Mouse (Mus musculus) megakaryocyte, embryonic 14.5 days (primary cell): ENCODE measurements around the gene Atp2b2. TPM values are rescaled to one million over a fixed set of nuclear protein-coding genes. Genes with fewer than 3 reads are reported as not detected.

ENCODE experiments used
- H3K27me3 ChIP-seq: replicated peaks from 2 replicates; pipeline ENCODE3; 2012; ENCODE audit warnings: inconsistent platforms
- H3K36me3 ChIP-seq: replicated peaks from 2 replicates; pipeline ENCODE3; 2012; ENCODE audit warnings: low read length, inconsistent platforms, mixed read lengths
- H3K4me1 ChIP-seq: 2 replicates; pipeline ENCODE4 v1.6.1; 2012; ENCODE audit warnings: inconsistent platforms
- H3K4me3 ChIP-seq: replicated peaks from 2 replicates; pipeline ENCODE3; 2012; ENCODE audit warnings: moderate library complexity, mild to moderate bottlenecking, inconsistent platforms
- H3K9me3 ChIP-seq: 2 replicates; pipeline ENCODE4 v1.6.1; 2012; ENCODE audit warnings: inconsistent platforms
- FLI1 ChIP-seq: IDR thresholded peaks from 2 replicates; pipeline ENCODE4 v1.6.1; 2012; ENCODE audit warnings: low read length, inconsistent platforms, mixed read lengths
- GATA1 ChIP-seq: IDR thresholded peaks from 3 replicates; pipeline ENCODE4 v1.6.1; 2012; ENCODE audit warnings: mixed read lengths, low read length, inconsistent platforms, borderline replicate concordance
- polyA plus RNA-seq: library from polyadenylated mRNA; stranded (reverse); fragments of >175 nt; gene quantifications from 2 replicates; pipeline ENCODE4 v1.2.3, GENCODE M21; 2012; ENCODE audit warnings: low replicate concordance; ENCODE audit not compliant: insufficient read depth

Gene Atp2b2
- polyA plus RNA-seq, 1 experiment = not detected

DNA sequence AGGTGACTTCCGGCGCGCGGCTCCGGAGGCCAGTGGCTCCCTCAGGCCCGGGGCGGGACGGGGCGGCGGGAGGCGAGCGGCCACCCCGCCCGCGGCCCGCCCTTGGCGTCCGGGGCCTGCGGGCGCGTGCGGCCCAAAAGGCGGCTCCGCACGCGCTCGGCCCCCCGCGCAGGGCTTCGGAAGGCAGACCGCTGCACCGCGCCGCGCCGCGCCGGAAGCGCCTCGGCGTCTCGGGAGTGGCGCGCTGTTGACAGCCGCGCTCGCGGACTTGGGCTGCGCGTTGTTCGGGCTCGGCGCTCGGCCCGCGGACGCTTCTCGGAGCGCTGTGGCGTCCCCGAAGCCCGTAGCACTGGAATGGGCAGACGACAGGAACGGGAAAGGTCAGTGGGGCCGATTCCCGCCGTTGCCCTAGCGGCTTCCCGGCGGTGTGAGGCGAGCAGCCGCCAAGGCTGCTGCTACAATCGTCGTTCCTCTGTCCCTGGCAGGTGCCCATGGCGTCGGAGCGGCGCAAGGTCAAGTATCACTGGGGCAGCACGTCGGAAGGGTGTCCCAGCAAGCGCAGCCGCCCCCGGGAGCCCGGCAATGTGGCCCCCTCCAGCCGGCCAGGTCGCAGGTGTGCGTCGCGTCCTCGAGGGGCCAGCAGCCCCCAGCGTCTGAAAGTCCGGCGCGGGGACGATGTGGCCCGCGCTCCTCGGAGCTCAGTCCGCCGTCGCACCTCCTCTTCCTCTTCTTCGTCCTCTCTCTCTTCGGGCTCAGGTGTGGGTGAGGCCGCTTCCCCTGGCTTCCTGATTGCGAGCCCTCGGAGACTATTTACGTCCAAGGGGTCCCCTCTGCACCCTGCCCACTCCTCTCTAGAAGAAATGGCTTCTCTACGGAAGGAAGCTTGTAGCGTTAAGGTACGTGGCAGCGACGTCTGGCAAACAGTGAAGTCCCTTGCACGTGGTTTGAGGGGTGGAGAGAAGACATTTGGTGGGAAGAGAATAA is 344.9 kb downstream of the Atp2b2 start:
- Histone ChIP-seq H3K27me3 (no peaks in the 10 kb centered on the region), H3K4me1 (peaks cover 82% of the 10 kb centered on the region), H3K4me3 (peak overlapping the region; percentile 98), H3K9me3 (no peaks in the 10 kb centered on the region), H3K36me3 (peaks cover 45% of the 10 kb centered on the region)
- TF ChIP-seq GATA1 (no peak), FLI1 (no peak)

DNA sequence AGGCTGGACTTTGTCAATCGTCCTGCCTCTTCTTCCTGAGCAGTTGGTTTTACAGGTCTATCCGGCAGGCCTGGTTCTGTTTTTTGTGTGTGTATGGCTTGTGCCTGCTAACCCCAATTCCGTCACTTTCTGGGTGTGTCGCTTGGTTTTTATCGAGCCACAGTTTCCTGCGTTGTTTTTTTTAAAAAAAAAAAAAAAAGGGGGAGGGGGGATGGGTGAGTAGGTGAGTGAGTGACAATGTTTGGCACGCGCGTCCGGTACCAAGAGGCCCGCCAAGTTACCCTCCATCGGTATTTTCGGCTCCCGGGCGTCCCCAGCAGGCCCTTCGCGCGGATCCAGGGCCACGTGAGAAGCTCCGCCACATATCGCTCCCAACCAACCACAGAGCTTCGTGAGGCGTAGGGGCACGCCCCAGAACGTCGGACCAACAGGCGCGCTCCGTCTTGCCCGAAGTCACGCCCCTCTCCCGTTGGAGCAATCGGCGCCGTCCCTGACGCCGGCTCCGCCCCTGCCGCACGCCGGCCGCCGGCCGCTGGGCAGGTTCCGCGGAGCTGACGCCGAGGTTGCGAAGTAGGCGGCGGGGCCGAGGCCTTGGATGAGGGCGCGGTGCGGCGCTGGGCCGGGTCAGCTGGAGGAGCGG is 345.7 kb downstream of the Atp2b2 start, which contains the start of gene Tatdn2:
Gene Tatdn2 (plus strand): TSS at position 469 of the 640 bp plus-strand sequence.
- Histone ChIP-seq H3K27me3 (no peaks in the 10 kb centered on the region), H3K4me1 (peaks cover 81% of the 10 kb centered on the region), H3K9me3 (no peaks in the 10 kb centered on the region), H3K36me3 (peaks cover 41% of the 10 kb centered on the region), H3K4me3 (peak within 1 kb of the TSS; percentile 98)
- TF ChIP-seq GATA1 = no peak

DNA sequence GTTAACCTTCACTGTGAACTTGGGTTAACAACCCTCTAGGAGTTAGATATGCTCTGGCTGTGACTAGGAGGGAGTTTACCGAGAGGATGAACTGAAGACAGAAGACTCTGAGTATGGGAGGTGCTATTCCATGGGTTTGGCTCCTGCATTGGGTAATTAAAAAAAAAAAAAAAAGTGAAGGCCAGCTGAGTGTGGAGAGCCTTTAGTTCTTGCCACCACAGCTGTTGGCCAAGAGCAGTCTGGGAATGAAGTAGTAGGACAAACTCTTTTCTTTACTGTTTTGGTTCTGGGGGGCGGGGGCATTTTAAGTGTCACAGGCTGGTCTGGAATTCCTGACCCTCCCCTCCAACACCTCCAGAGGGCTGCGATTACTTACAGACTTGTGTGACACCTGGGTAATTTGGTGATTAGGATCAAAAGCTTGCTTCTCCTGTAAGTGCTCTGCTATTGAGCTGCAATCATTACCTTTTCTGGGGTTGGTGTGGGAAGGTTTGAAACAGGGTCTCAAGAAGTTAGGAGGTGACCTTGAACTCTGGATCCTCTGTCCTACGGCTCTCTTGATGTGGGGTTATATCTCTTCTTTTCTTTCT is 346.6 kb downstream of the Atp2b2 start:
- peaks cover 33% of the 10 kb centered on the region for H3K36me3 ChIP-seq
- no peaks in the 10 kb centered on the region for H3K27me3 ChIP-seq
- no peak for TF ChIP-seq FLI1
- no peak for TF ChIP-seq GATA1
- peaks cover 81% of the 10 kb centered on the region for H3K4me1 ChIP-seq
- no peaks in the 10 kb centered on the region for H3K9me3 ChIP-seq
- H3K4me3 ChIP-seq = peak overlapping the region; percentile 98

DNA sequence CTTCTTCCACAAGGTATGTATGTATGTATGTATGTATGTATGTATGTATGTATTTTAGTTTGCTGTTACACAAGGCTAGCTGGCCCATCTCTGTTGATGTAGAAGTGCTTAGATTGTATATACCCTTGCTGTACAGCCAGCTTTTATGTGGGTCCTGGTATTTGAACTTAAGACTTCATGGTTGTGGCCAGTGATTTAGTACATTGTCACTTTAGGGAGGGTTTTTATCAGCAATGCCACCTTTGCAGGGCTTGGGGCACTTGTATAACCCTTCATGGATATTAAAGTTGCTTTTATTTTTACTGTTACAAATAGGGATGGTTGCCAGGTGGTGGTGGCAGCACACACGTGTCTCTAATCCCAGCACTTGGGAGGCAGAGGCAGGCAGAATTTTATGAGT is 347.2 kb downstream of the Atp2b2 start:
- Histone ChIP-seq H3K27me3 (no peaks in the 10 kb centered on the region), H3K9me3 (no peaks in the 10 kb centered on the region), H3K36me3 (peaks cover 26% of the 10 kb centered on the region), H3K4me1 (peaks cover 81% of the 10 kb centered on the region), H3K4me3 (no peak overlapping the region)
- TF ChIP-seq FLI1 (no peak), GATA1 (no peak)

Other genes starting within 250 kb of the Atp2b2 start
- gene Slc6a11, start 88.6 kb upstream of the Atp2b2 start, polyA plus RNA-seq = not detected in 2 replicates
- gene Slc6a1, start 240.0 kb upstream of the Atp2b2 start, polyA plus RNA-seq = not detected in 2 replicates